Mouse (Mus musculus): ENCODE measurements around the gene Med18.

Med18 gene

GRCm38 (mm10) chr4:132463430-132464254 lies at the start of gene Med18:
Gene Med18 (minus strand): TSS chr4:132463921.
- DNase-seq (ENCODE audit: low read depth): peak; percentile 98

GRCm38 (mm10) chr4:132512080-132512479 lies 48.4 kb upstream of the Med18 start:
- no peak for DNase-seq (ENCODE audit: low read depth)

GRCm38 (mm10) chr4:132510352-132510798 lies 46.7 kb upstream of the Med18 start, which contains the start of gene Sesn2:
Gene Sesn2 (minus strand): TSS chr4:132510501.
- peak; percentile 98 for DNase-seq (ENCODE audit: low read depth)

GRCm38 (mm10) chr4:132509621-132510296 lies 46.0 kb upstream of the Med18 start:
- peak; percentile 96 for DNase-seq (ENCODE audit: low read depth)

GRCm38 (mm10) chr4:132507210-132507609 lies 43.5 kb upstream of the Med18 start:
- DNase-seq (ENCODE audit: low read depth): no peak

GRCm38 (mm10) chr4:132506250-132506649 lies 42.5 kb upstream of the Med18 start:
- DNase-seq (ENCODE audit: low read depth): no peak

- no peak for DNase-seq (ENCODE audit: low read depth)
Measured at GRCm38 (mm10) chr4:132505800-132506199, 42.1 kb upstream of the Med18 start.

- DNase-seq (ENCODE audit: low read depth): no peak
Measured at GRCm38 (mm10) chr4:132505034-132505738, 41.5 kb upstream of the Med18 start.

- no peak for DNase-seq (ENCODE audit: low read depth)
Measured at GRCm38 (mm10) chr4:132503344-132503743, 39.6 kb upstream of the Med18 start.

GRCm38 (mm10) chr4:132501639-132502038 lies 37.9 kb upstream of the Med18 start:
- no peak for DNase-seq (ENCODE audit: low read depth)

GRCm38 (mm10) chr4:132494271-132494918 lies 30.7 kb upstream of the Med18 start:
- peak; percentile 50 for DNase-seq (ENCODE audit: low read depth)

- DNase-seq (ENCODE audit: low read depth): no peak
Measured at GRCm38 (mm10) chr4:132492178-132493060, 28.7 kb upstream of the Med18 start.

GRCm38 (mm10) chr4:132491748-132492147 lies 28.0 kb upstream of the Med18 start:
- DNase-seq (ENCODE audit: low read depth): peak; percentile 34

GRCm38 (mm10) chr4:132491057-132491456 lies 27.3 kb upstream of the Med18 start:
- no peak for DNase-seq (ENCODE audit: low read depth)

- DNase-seq (ENCODE audit: low read depth): peak; percentile 95
Measured at GRCm38 (mm10) chr4:132490273-132491010, 26.7 kb upstream of the Med18 start.

- no peak for DNase-seq (ENCODE audit: low read depth)
Measured at GRCm38 (mm10) chr4:132488976-132489375, 25.3 kb upstream of the Med18 start.

- no peak for DNase-seq (ENCODE audit: low read depth)
Measured at GRCm38 (mm10) chr4:132488521-132488920, 24.8 kb upstream of the Med18 start.

- DNase-seq (ENCODE audit: low read depth): no peak
Measured at GRCm38 (mm10) chr4:132484820-132485219, 21.1 kb upstream of the Med18 start.

- no peak for DNase-seq (ENCODE audit: low read depth)
Measured at GRCm38 (mm10) chr4:132484231-132484630, 20.5 kb upstream of the Med18 start.

GRCm38 (mm10) chr4:132482956-132483608 lies 19.4 kb upstream of the Med18 start:
- no peak for DNase-seq (ENCODE audit: low read depth)
